Mouse (Mus musculus): Measurements from ENCODE around the gene Zfp941.
"Not testable (repeated sequence)": the region's sequence is repeated elsewhere in the genome, so short reads cannot be mapped to it uniquely, and the experiment has no call there.

Zfp941 gene

GRCm38 (mm10) chr7:140787406-140788052, 34.4 kb downstream of the Zfp941 start, which contains the start of gene Syce1:
Gene Syce1 (minus strand): TSS chr7:140787852.
- no peak for DNase-seq (ENCODE audit: low read depth, low spot score)

GRCm38 (mm10) chr7:140780548-140780947, 41.4 kb downstream of the Zfp941 start:
- no peak for DNase-seq (ENCODE audit: low read depth, low spot score)

GRCm38 (mm10) chr7:140765888-140766739, 55.9 kb downstream of the Zfp941 start:
- DNase-seq (ENCODE audit: low read depth, low spot score): no peak

- not testable (repeated sequence) for DNase-seq (ENCODE audit: low read depth, low spot score)
Observed at GRCm38 (mm10) chr7:140765391-140765790, 56.6 kb downstream of the Zfp941 start.

- no peak for DNase-seq (ENCODE audit: low read depth, low spot score)
Observed at GRCm38 (mm10) chr7:140763447-140764020, 58.4 kb downstream of the Zfp941 start, which contains the start of gene Cyp2e1. Gene Cyp2e1 (plus strand): TSS chr7:140763739.

GRCm38 (mm10) chr7:140760647-140761046, 61.3 kb downstream of the Zfp941 start:
- no peak for DNase-seq (ENCODE audit: low read depth, low spot score)
